Mouse (Mus musculus) G1E (cell line): Measurements from ENCODE around the gene Gm42791. TPM values are rescaled to one million over a fixed set of nuclear protein-coding genes. Genes with fewer than 3 reads are reported as not detected.

Source experiments
- ATAC-seq: 2 replicates; pipeline ENCODE4 v1.8.0; 2016; ENCODE audit warnings: mild to moderate bottlenecking; ENCODE audit not compliant: insufficient number of reproducible peaks, poor library complexity, low FRiP score, severe bottlenecking; ENCODE audit errors: extremely low read depth
- DNase-seq: peaks from one replicate; pipeline ENCODE4 v3.0.0; 2012; ENCODE audit warnings: low spot score
- H3K27me3 ChIP-seq: 2 replicates; pipeline ENCODE4 v1.6.1; 2012; ENCODE audit warnings: mild to moderate bottlenecking, low read length, inconsistent platforms; ENCODE audit not compliant: insufficient read depth
- H3K36me3 ChIP-seq: replicated peaks from 2 replicates; pipeline ENCODE3; 2012; ENCODE audit warnings: mild to moderate bottlenecking, inconsistent platforms
- H3K4me1 ChIP-seq: 2 replicates; pipeline ENCODE4 v1.6.1; 2012; ENCODE audit warnings: low read depth, low read length, inconsistent platforms, mixed read lengths; ENCODE audit not compliant: insufficient read depth
- H3K4me3 ChIP-seq: 2 replicates; pipeline ENCODE4 v1.5.1; 2012; ENCODE audit warnings: low read depth, mild to moderate bottlenecking, inconsistent platforms, low read length, moderate library complexity, mixed read lengths
- H3K9me3 ChIP-seq: replicated peaks from 2 replicates; pipeline ENCODE4 v1.6.1; 2012; ENCODE audit warnings: inconsistent platforms
- CTCF ChIP-seq: IDR thresholded peaks from 2 replicates; pipeline ENCODE4 v1.5.1; 2012; ENCODE audit warnings: low read depth, low read length, inconsistent platforms, mixed read lengths
- GATA1 ChIP-seq: IDR thresholded peaks from 2 replicates; pipeline ENCODE4 v1.6.1; 2012; ENCODE audit warnings: borderline replicate concordance, low read length, inconsistent platforms, mixed read lengths
- GATA2 ChIP-seq: IDR thresholded peaks from 2 replicates; pipeline ENCODE4 v1.6.1; 2012; ENCODE audit warnings: low read depth, low read length, inconsistent platforms, borderline replicate concordance
- POLR2AphosphoS5 ChIP-seq: IDR thresholded peaks from 2 replicates; pipeline ENCODE4 v1.6.1; 2012; ENCODE audit warnings: low read depth, low read length, inconsistent platforms; ENCODE audit not compliant: insufficient replicate concordance
- TAL1 ChIP-seq: conservative IDR thresholded peaks from 2 replicates; pipeline ENCODE4 v1.6.1; 2012; ENCODE audit warnings: low read depth, low read length, inconsistent platforms, mixed read lengths
- polyA plus RNA-seq: library from polyadenylated mRNA; stranded (reverse); fragments of >175 nt; gene quantifications from 2 replicates; pipeline ENCODE4 v1.2.3, GENCODE M21; 2012
- total RNA-seq, 2 experiments: library from RNA; stranded (forward) in 1 of 2; stranded (reverse) in 1 of 2; fragments of 200-1000 nt in 1 of 2; fragments of >200 nt in 1 of 2; fragmentation: Nextera tagmentation in 1 of 2; gene quantifications; 2 replicates each; pipeline ENCODE4 v1.2.3; 2014 to 2017

The Gm42791 gene
- total and polyA plus RNA-seq, 3 experiments = not detected

- peaks cover 54% of the 10 kb centered on the region for H3K9me3 ChIP-seq
- no peak for DNase-seq
- no peak for ATAC-seq
- no peaks in the 10 kb centered on the region for H3K27me3 ChIP-seq
- TF ChIP-seq TAL1 (no peak), POLR2AphosphoS5 (no peak), GATA2 (no peak), CTCF (no peak), GATA1 (no peak)
- H3K4me3 ChIP-seq = no peak overlapping the region; the same call in 1 of the 2 replicates
- no peaks in the 10 kb centered on the region for H3K4me1 ChIP-seq
- H3K36me3 ChIP-seq = no peaks in the 10 kb centered on the region
Observed at GRCm38 (mm10) chr5:148928382-148929115, 66.4 kb downstream of the Gm42791 start.

GRCm38 (mm10) chr5:148927717-148928223 lies 67.2 kb downstream of the Gm42791 start:
- no peaks in the 10 kb centered on the region for H3K27me3 ChIP-seq
- no peak for ATAC-seq
- DNase-seq = no peak
- H3K4me1 ChIP-seq = no peaks in the 10 kb centered on the region
- TF ChIP-seq CTCF = no peak
- no peak for TF ChIP-seq GATA2
- no peak for TF ChIP-seq GATA1
- TF ChIP-seq TAL1 = no peak
- TF ChIP-seq POLR2AphosphoS5 = no peak
- H3K36me3 ChIP-seq = no peaks in the 10 kb centered on the region
- H3K9me3 ChIP-seq = peaks cover 58% of the 10 kb centered on the region
- no peak overlapping the region for H3K4me3 ChIP-seq

- H3K9me3 ChIP-seq = peaks cover 58% of the 10 kb centered on the region
- TF ChIP-seq POLR2AphosphoS5 = no peak
- no peak for TF ChIP-seq TAL1
- TF ChIP-seq GATA1 = no peak
- TF ChIP-seq GATA2 = no peak
- TF ChIP-seq CTCF = no peak
- H3K4me3 ChIP-seq = no peak overlapping the region
- DNase-seq (no peak), ATAC-seq (no peak)
- H3K36me3 ChIP-seq = no peaks in the 10 kb centered on the region
- H3K27me3 ChIP-seq = no peaks in the 10 kb centered on the region
- no peaks in the 10 kb centered on the region for H3K4me1 ChIP-seq
Observed at GRCm38 (mm10) chr5:148924586-148924985, 70.4 kb downstream of the Gm42791 start.

GRCm38 (mm10) chr5:148924051-148924450 lies 70.9 kb downstream of the Gm42791 start:
- TF ChIP-seq GATA1 = no peak
- TF ChIP-seq POLR2AphosphoS5 = no peak
- no peak for TF ChIP-seq TAL1
- TF ChIP-seq CTCF = no peak
- TF ChIP-seq GATA2 = no peak
- Histone ChIP-seq H3K9me3 (peaks cover 58% of the 10 kb centered on the region), H3K27me3 (no peaks in the 10 kb centered on the region), H3K4me1 (no peaks in the 10 kb centered on the region), H3K36me3 (no peaks in the 10 kb centered on the region), H3K4me3 (no peak overlapping the region)
- ATAC-seq (no peak), DNase-seq (no peak)

- no peak for ATAC-seq
- H3K27me3 ChIP-seq = no peaks in the 10 kb centered on the region
- no peak for DNase-seq
- H3K9me3 ChIP-seq = peaks cover 58% of the 10 kb centered on the region
- no peaks in the 10 kb centered on the region for H3K4me1 ChIP-seq
- no peak for TF ChIP-seq TAL1
- TF ChIP-seq CTCF = no peak
- no peak for TF ChIP-seq GATA1
- no peak for TF ChIP-seq POLR2AphosphoS5
- no peak for TF ChIP-seq GATA2
- H3K4me3 ChIP-seq = no peak overlapping the region
- no peaks in the 10 kb centered on the region for H3K36me3 ChIP-seq
Observed at GRCm38 (mm10) chr5:148923408-148923807, 71.5 kb downstream of the Gm42791 start.

GRCm38 (mm10) chr5:148922773-148923172 lies 72.2 kb downstream of the Gm42791 start:
- Histone ChIP-seq H3K27me3 (no peaks in the 10 kb centered on the region), H3K36me3 (no peaks in the 10 kb centered on the region), H3K4me1 (no peaks in the 10 kb centered on the region), H3K9me3 (peaks cover 61% of the 10 kb centered on the region), H3K4me3 (no peak overlapping the region)
- no peak; the same call in 1 of the 2 replicates for ATAC-seq
- TF ChIP-seq GATA2 = no peak
- no peak for TF ChIP-seq POLR2AphosphoS5
- no peak for TF ChIP-seq GATA1
- DNase-seq = no peak
